Mouse (Mus musculus): ENCODE measurements around the gene 2900011O08Rik. TPM values are rescaled to one million over a fixed set of nuclear protein-coding genes. Genes with fewer than 3 reads are reported as not detected.

The 2900011O08Rik gene
- polyA plus RNA-seq, 1 experiment, result 0.38 TPM

- DNase-seq, result peak; percentile 16
- no peaks in the 10 kb centered on the region for H3K36me3 ChIP-seq (ENCODE audit: control insufficient read depth, insufficient read depth, low read length)
- no peaks in the 10 kb centered on the region for H3K27me3 ChIP-seq (ENCODE audit: control insufficient read depth, insufficient read depth, low read length)
- H3K27ac ChIP-seq (ENCODE audit: control insufficient read depth, insufficient read depth, low read length), result peak overlapping the region; percentile 49; the same call in 1 of the 2 replicates
- no peaks in the 10 kb centered on the region for H3K4me1 ChIP-seq (replicated peaks; ENCODE audit: control insufficient read depth, insufficient read depth, low read length)
- WGBS, result 5% methylated on average over 3 of the region's 3 CpGs
- TF ChIP-seq POLR2A (IDR thresholded peaks at IDR 0.05; ENCODE audit: control insufficient read depth, extremely low read depth, insufficient read depth, low read length, poor library complexity) (no peak), CTCF (IDR thresholded peaks at IDR 0.05; ENCODE audit: borderline replicate concordance, control insufficient read depth, extremely low read depth, insufficient read depth, low read length, poor library complexity) (no peak)
- H3K4me3 ChIP-seq (ENCODE audit: control insufficient read depth, insufficient read depth, low read length), result no peak overlapping the region
These were observed 101.8 kb downstream of the 2900011O08Rik start for GRCm38 (mm10) chr16:14088249-14088648.

- H3K4me3 ChIP-seq (ENCODE audit: control insufficient read depth, insufficient read depth, low read length), result no peak overlapping the region
- no peak overlapping the region for H3K27ac ChIP-seq (ENCODE audit: control insufficient read depth, insufficient read depth, low read length)
- H3K4me1 ChIP-seq (replicated peaks; ENCODE audit: control insufficient read depth, insufficient read depth, low read length), result no peaks in the 10 kb centered on the region
- H3K36me3 ChIP-seq (ENCODE audit: control insufficient read depth, insufficient read depth, low read length), result no peaks in the 10 kb centered on the region
- 98% methylated on average over 3 of the region's 3 CpGs for WGBS
- TF ChIP-seq POLR2A (IDR thresholded peaks at IDR 0.05; ENCODE audit: control insufficient read depth, extremely low read depth, insufficient read depth, low read length, poor library complexity) (no peak), CTCF (IDR thresholded peaks at IDR 0.05; ENCODE audit: borderline replicate concordance, control insufficient read depth, extremely low read depth, insufficient read depth, low read length, poor library complexity) (no peak)
- DNase-seq, result no peak
- H3K27me3 ChIP-seq (ENCODE audit: control insufficient read depth, insufficient read depth, low read length), result no peaks in the 10 kb centered on the region
These were observed 102.9 kb downstream of the 2900011O08Rik start for GRCm38 (mm10) chr16:14089296-14089695.

- H3K27me3 ChIP-seq (ENCODE audit: control insufficient read depth, insufficient read depth, low read length), result no peaks in the 10 kb centered on the region
- WGBS, result 82% methylated on average over 2 of the region's 2 CpGs
These were observed 105.4 kb downstream of the 2900011O08Rik start for GRCm38 (mm10) chr16:14091771-14092170.

GRCm38 (mm10) chr16:14105891-14106290, 119.5 kb downstream of the 2900011O08Rik start:
- Histone ChIP-seq H3K27ac (ENCODE audit: control insufficient read depth, insufficient read depth, low read length) (no peak overlapping the region), H3K27me3 (ENCODE audit: control insufficient read depth, insufficient read depth, low read length) (no peaks in the 10 kb centered on the region)
- 77% methylated on average over 6 of the region's 6 CpGs for WGBS

More at GRCm38 (mm10) chr16:14091771-14092170, 105.4 kb downstream of the 2900011O08Rik start:
- TF ChIP-seq POLR2A (IDR thresholded peaks at IDR 0.05; ENCODE audit: control insufficient read depth, extremely low read depth, insufficient read depth, low read length, poor library complexity) (no peak), CTCF (IDR thresholded peaks at IDR 0.05; ENCODE audit: borderline replicate concordance, control insufficient read depth, extremely low read depth, insufficient read depth, low read length, poor library complexity) (no peak)
- no peak overlapping the region for H3K4me3 ChIP-seq (ENCODE audit: control insufficient read depth, insufficient read depth, low read length)
- H3K27ac ChIP-seq (ENCODE audit: control insufficient read depth, insufficient read depth, low read length), result no peak overlapping the region
- DNase-seq, result no peak
- H3K36me3 ChIP-seq (ENCODE audit: control insufficient read depth, insufficient read depth, low read length), result no peaks in the 10 kb centered on the region
- H3K4me1 ChIP-seq (replicated peaks; ENCODE audit: control insufficient read depth, insufficient read depth, low read length), result no peaks in the 10 kb centered on the region

GRCm38 (mm10) chr16:14109651-14110230, 123.3 kb downstream of the 2900011O08Rik start:
- WGBS, result 43% methylated on average over 3 of the region's 3 CpGs
- Histone ChIP-seq H3K27ac (ENCODE audit: control insufficient read depth, insufficient read depth, low read length) (no peak overlapping the region), H3K4me3 (ENCODE audit: control insufficient read depth, insufficient read depth, low read length) (no peak overlapping the region), H3K36me3 (ENCODE audit: control insufficient read depth, insufficient read depth, low read length) (peaks cover 49% of the 10 kb centered on the region), H3K27me3 (ENCODE audit: control insufficient read depth, insufficient read depth, low read length) (no peaks in the 10 kb centered on the region), H3K4me1 (replicated peaks; ENCODE audit: control insufficient read depth, insufficient read depth, low read length) (no peaks in the 10 kb centered on the region)
- TF ChIP-seq POLR2A (IDR thresholded peaks at IDR 0.05; ENCODE audit: control insufficient read depth, extremely low read depth, insufficient read depth, low read length, poor library complexity) (no peak), CTCF (IDR thresholded peaks at IDR 0.05; ENCODE audit: borderline replicate concordance, control insufficient read depth, extremely low read depth, insufficient read depth, low read length, poor library complexity) (no peak)
- DNase-seq, result no peak

More at GRCm38 (mm10) chr16:14105891-14106290, 119.5 kb downstream of the 2900011O08Rik start:
- peaks cover 15% of the 10 kb centered on the region for H3K36me3 ChIP-seq (ENCODE audit: control insufficient read depth, insufficient read depth, low read length)
- DNase-seq, result no peak
- H3K4me1 ChIP-seq (replicated peaks; ENCODE audit: control insufficient read depth, insufficient read depth, low read length), result no peaks in the 10 kb centered on the region
- no peak for TF ChIP-seq CTCF (IDR thresholded peaks at IDR 0.05; ENCODE audit: borderline replicate concordance, control insufficient read depth, extremely low read depth, insufficient read depth, low read length, poor library complexity)
- H3K4me3 ChIP-seq (ENCODE audit: control insufficient read depth, insufficient read depth, low read length), result no peak overlapping the region

GRCm38 (mm10) chr16:14110922-14111321, 124.5 kb downstream of the 2900011O08Rik start:
- DNase-seq, result no peak
- no peak overlapping the region for H3K27ac ChIP-seq (ENCODE audit: control insufficient read depth, insufficient read depth, low read length)
- no peaks in the 10 kb centered on the region for H3K4me1 ChIP-seq (replicated peaks; ENCODE audit: control insufficient read depth, insufficient read depth, low read length)
- WGBS, result 78% methylated on average over 2 of the region's 2 CpGs
- TF ChIP-seq POLR2A (IDR thresholded peaks at IDR 0.05; ENCODE audit: control insufficient read depth, extremely low read depth, insufficient read depth, low read length, poor library complexity) (no peak), CTCF (IDR thresholded peaks at IDR 0.05; ENCODE audit: borderline replicate concordance, control insufficient read depth, extremely low read depth, insufficient read depth, low read length, poor library complexity) (no peak)
- peaks cover 60% of the 10 kb centered on the region for H3K36me3 ChIP-seq (ENCODE audit: control insufficient read depth, insufficient read depth, low read length)
- no peak overlapping the region for H3K4me3 ChIP-seq (ENCODE audit: control insufficient read depth, insufficient read depth, low read length)
- no peaks in the 10 kb centered on the region for H3K27me3 ChIP-seq (ENCODE audit: control insufficient read depth, insufficient read depth, low read length)

- WGBS, result 78% methylated on average over 2 of the region's 2 CpGs
- Histone ChIP-seq H3K27ac (ENCODE audit: control insufficient read depth, insufficient read depth, low read length) (no peak overlapping the region), H3K4me3 (ENCODE audit: control insufficient read depth, insufficient read depth, low read length) (no peak overlapping the region), H3K4me1 (replicated peaks; ENCODE audit: control insufficient read depth, insufficient read depth, low read length) (no peaks in the 10 kb centered on the region), H3K36me3 (ENCODE audit: control insufficient read depth, insufficient read depth, low read length) (peaks cover 66% of the 10 kb centered on the region), H3K27me3 (ENCODE audit: control insufficient read depth, insufficient read depth, low read length) (no peaks in the 10 kb centered on the region)
- TF ChIP-seq POLR2A (IDR thresholded peaks at IDR 0.05; ENCODE audit: control insufficient read depth, extremely low read depth, insufficient read depth, low read length, poor library complexity) (no peak), CTCF (IDR thresholded peaks at IDR 0.05; ENCODE audit: borderline replicate concordance, control insufficient read depth, extremely low read depth, insufficient read depth, low read length, poor library complexity) (no peak)
- DNase-seq, result no peak
These were observed 125.7 kb downstream of the 2900011O08Rik start for GRCm38 (mm10) chr16:14112133-14112532.
